Mouse (Mus musculus): ENCODE measurements around the gene Gm20388.
A peak's percentile ranks its signal among the peaks of the same experiment; 100 is the strongest.

The Gm20388 gene

DNA sequence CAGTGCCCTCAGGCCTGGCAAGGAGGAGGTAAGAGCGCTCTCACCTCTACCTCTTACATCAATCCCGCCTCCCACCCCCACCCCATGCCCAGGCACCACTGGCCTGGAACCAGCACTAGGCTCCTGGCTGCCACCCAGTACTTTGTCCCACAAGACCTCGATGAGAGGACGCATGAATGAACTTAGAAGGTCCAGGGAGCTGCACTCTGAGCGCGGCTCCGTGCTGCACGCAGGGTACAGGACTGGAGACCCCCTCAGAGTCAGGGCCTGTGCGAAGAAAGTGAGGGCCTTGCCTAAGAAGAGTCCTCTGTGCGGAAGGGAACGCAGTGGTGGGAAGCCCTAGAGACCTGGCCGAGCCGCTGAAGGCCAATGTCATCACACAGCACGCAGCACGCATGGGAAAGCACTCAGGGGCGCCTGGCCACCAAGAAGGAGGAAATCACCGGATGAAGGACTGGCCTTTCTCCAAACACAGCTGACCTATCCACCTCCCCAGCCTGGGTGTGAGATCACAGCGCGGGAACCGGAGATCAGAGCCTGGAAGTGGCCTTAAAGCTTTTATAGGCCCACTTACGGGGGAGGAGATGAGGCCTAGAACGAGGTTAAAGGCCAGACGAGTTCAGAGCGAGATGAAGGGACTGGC, 2636.3 kb downstream of the Gm20388 start:
- DNase-seq (ENCODE audit: low read depth, low spot score), result no peak

DNA sequence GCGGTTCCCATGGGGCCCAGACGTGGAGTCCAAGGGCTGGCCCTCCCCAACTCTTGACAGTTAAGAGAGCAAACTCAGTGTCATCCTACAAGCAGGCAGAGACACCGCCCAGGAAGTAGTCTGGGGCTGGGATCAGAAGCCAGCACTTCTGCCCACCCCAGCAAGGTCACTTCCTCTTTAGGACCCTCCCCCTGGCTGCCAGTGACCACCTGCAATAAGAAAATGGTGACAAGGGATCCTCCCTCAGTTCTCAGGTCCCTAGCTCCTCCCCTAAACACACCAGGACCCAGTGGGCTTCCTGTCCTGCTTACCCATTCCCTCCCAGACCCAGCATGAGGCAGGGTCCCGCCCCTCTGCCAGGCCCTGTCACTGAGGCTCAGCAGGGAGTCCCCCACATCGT, 2637.2 kb downstream of the Gm20388 start:
- peak; percentile 86 for DNase-seq (ENCODE audit: low read depth, low spot score)

DNA sequence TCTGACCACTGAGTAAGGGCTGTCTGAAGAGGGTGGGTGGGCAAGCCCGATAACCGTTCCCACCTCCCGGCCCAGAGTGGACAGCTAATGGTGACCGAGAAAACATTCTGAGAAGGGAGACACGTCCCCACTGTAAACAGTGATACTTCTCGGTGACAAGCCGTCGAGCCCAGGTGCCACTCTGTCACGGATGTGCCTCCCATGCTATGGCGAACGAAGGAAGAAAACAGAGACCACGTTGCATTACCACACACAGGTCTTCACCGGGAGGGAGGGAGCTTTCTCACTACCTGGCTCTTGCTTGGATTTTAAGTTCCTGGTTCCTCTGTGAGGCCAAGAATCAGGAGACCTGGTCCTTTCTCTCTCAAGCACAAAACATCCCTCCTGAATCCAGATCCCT, 2637.7 kb downstream of the Gm20388 start:
- peak; percentile 45 for DNase-seq (ENCODE audit: low read depth, low spot score)

DNA sequence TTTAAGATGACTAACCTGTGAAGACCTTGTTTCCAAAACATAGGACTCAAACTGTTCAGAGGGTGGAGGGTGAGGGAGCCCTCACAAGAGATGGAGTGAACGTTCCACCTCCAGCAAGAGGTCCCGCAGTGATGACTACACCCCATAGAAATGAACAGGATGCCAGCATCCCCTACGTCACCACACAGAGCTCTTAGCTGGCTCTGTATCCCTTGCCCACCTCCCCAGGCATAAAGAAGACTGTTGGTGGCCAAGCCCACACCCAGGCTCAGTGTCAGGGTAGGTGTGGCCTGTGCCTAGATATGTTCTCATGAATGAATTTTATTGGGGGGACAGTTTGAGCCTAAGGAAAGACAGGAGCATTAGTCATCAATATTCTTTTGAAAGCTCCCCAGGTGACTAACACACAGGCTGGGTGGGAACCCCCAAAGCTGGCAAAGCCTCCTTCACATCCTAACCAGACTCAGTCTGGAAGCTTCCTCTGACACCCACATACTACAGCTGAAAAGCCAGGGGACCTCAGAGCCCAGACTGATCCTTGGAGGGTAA, 2638.3 kb downstream of the Gm20388 start:
- peak; percentile 76 for DNase-seq (ENCODE audit: low read depth, low spot score)

DNA sequence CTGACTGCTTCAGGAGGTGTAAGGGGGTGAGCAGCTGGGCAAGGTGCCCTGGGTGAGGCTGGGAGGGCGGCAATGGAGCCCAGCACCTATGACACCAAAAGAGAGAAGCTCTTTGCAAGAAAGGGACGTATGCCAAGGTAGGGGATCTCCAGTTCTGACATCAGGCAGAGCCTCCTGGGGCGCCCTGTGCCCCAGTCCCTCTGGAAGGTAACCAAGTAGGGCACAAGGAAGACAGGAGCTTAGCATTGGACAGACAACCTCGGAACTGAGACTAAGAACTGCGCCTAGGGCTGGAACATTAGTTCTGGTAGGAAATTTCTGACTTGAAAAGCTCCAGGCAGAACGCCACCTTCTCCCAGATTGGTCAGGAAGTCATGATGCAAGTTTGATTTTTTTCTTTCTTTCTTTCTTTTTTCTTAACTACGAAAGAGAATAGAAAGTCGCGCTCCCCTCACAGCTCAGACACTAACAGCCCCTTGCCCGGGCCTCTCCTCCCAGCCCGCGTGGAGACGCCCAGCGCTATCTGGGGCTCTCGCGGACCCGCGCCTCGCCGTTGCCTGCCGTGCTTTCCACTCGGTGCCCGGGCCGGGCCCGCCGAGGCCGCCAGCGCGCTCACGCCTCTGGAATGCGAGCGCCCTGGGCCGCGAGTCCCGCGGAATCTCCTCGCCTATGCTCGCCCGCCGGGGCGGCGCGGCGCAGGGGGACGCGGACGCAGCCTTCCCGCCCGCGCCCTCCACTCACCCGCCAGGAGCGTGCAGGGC, 2639.8 kb downstream of the Gm20388 start:
- peak; percentile 67 for DNase-seq (ENCODE audit: low read depth, low spot score)

DNA sequence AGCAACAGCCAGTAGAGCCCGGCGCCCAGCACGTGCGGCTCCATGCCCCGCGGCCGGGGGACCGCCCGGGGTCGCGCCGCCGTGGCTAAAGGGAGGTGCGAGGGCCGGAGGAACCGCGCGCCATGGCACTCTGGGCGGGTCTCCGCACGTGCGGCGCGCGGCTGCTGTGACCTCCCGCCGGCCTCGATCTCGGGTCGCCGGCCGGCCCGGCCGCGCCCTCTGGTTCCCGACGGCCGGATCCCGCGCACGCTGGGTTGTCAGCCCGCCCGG, 2640.3 kb downstream of the Gm20388 start:
- DNase-seq (ENCODE audit: low read depth, low spot score), result no peak

DNA sequence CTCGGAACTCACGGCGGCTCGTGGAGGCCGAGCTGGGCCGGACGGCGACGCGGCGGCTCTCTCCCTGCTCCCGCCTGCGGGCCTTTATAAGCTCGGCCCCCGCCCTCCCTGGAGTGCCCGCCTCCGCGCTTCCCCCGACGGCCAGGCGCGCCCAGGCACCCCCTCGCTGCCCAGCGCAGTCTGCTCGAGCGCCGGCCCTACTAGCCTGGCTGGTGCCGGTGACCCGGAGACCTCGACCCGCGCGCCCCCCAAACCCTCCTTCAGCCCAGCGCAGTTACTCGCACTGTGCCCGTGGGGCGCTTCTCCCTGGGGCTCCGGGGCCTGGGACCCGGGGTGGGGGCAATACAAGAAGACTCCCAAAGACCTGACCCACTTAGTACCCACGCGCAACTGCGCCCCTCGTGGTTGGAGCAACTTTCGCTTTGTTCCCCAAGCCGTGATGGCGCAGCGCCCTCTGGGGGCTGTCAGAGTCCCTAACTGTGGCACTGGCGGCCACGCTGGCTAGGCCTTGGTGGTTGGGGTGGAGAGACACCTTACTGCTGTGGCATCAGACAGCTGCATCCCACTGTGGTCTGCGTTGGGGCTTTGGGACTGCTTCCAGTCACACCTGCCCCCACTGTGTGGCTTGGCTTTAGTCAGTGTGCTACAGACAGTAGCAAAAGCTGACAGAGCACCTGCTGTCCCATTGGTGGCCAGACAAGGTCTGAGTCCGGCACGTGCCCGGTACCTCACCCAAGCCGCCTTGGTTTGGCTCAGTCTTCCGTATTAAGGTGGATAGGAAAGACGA, 2640.8 kb downstream of the Gm20388 start, which contains the start of gene Piezo1:
Gene Piezo1 (minus strand): TSS at position 65 of the 787 bp plus-strand sequence.
- DNase-seq (ENCODE audit: low read depth, low spot score), result peak; percentile 93

DNA sequence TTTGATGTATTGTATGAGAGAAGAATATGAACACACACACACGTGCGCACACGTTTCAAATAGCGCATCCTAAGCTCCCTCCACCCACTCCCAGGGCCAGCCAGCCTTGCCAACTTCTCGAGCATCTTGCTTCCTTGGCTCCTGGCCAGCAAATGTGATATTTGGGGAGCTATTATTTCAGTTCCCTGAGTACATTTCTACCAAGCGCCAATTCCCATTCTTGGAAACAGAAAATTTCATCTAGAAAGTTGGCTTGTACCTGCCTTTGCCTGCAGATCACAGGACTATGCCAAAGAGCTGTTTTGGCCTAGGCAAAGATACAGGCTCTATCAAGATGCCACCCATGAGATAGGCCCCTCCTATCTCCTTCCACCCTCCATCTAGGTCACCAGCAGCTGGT, 2644.1 kb downstream of the Gm20388 start:
- DNase-seq (ENCODE audit: low read depth, low spot score), result no peak

DNA sequence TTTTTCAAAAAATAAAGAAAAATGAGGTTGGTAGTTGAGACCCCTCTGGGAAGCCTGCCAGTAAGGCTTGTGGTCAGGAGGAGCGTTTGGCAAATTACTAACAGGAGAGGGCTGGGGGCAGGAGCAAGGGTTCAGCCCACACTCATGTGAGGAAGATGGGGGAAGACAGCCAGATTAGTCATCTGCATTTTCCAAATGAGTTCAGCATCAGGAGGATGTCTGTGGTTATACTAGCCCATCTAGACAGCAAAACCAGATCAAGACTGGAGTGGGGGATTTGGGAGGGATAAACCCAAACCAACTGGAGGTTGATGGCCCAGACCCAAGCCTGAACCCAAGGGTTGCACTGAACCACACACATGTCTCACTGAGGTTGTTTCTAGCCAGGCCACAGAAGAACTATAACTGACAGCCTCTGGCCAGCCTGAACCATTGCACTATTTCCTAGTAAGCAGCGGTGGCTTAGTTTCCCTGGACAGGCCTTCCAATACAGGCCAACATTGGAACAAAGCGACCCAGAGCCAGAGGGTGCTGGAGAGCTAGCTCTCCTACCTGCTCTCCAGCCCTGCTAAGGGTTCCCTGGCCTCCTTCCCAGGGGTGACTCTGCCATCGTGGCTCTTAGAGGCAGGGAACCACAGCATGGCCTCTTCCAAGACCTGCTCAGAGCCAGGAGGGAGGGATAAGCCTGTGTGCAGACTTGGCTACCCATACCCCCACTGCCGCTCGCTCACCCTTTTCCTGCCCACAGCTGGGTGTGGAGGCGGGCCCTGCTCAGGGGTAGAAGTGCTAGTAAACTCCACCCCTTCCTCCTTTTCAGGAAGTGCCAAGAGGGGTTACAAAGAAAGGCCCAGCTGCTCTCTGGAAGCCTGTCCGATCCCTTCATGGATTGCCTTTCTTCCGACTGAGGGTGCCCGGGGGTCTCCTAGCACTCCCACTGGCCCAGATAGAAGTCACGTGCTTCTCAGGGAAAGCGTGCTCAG, 2645.7 kb downstream of the Gm20388 start:
- peak; percentile 87 for DNase-seq (ENCODE audit: low read depth, low spot score)

DNA sequence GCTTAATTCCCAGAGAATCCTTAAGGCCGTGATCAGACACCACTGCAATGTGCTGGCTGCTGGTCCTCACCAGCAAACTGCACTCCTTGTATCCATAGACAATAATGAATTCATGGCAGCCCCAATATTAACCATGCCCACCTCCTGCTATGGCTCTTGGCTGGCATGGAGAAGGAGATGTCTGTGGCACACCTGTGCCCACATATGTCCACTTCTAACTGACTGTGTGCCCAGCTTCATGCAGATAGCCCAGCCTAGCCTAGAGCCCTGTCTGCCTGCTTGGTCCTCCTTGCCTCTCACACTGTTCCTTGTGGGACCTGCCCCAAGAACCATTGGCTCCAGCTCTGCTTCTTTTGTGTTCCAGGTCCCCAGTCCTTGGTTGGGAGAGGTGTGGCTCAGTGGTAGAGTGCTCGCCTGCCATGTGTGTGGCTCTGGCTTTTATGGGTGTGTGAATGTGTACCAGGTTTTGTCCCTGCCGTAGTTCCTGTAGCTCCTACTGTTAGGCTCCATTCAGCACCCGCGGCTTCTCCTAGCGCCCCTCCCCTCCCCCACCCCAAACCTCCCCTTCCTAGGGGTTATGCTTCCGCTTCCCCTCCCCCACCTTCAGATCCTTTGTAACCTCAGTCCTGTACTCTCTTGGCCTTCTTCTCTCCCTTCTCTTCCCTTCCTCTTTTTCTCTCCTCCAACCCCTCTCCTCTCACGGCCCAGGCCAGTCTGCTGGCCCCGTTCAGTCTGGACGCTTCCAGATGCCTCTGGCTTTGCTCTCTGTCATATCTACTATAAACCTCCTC, 2646.8 kb downstream of the Gm20388 start:
- peak; percentile 49 for DNase-seq (ENCODE audit: low read depth, low spot score)

DNA sequence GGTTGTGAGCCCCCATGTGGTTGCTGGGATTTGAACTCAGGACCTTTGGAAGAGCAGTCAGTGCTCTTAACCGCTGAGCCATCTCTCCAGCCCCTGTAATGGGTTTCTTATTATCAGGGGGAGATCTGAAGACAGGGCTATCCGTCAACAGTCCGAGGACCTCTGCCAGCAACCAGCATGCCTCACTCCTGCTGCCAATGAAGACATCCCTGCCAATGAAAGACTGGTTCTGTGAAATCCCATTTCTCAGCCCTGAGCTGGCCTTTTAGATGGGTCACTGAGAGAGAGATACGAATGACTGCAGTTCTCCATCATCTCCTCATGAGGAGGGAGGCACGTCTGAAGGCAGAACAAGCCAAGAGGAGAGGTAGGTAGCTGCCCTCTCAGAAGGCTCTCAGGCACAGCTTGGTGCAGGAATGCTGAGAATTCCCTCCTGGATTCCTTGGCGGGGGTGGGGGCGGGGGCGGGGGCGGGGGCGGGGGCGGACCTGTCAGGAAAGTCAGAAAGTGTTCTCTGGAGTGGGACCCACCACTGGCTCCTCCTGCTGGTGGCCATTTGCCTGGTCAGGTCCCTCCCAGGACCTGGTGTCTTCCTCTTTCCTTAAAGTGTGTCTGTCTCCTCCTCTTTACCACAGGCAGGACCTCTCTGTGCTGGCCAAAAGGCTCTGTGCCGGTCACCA, 2648.2 kb downstream of the Gm20388 start:
- no peak for DNase-seq (ENCODE audit: low read depth, low spot score)

DNA sequence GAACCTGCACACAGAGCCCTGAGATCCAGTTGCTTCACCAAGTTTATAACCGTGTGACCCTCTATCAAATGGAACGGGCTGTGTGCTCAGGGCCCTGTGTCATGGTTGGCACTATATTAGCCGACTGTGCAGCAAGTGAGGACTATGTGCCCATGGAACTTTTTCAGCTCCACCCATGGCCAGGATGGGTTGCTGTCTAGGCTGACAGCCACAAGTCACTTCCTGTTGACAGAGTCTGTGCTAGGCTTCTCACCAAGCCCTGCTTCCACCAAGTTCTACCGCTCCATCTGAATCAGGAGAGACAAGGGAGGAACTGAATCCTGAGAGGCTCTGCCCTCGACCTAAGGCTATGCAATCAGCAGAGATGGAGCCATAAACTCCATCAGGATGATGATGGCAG, 2650.6 kb downstream of the Gm20388 start:
- DNase-seq (ENCODE audit: low read depth, low spot score), result peak; percentile 82

DNA sequence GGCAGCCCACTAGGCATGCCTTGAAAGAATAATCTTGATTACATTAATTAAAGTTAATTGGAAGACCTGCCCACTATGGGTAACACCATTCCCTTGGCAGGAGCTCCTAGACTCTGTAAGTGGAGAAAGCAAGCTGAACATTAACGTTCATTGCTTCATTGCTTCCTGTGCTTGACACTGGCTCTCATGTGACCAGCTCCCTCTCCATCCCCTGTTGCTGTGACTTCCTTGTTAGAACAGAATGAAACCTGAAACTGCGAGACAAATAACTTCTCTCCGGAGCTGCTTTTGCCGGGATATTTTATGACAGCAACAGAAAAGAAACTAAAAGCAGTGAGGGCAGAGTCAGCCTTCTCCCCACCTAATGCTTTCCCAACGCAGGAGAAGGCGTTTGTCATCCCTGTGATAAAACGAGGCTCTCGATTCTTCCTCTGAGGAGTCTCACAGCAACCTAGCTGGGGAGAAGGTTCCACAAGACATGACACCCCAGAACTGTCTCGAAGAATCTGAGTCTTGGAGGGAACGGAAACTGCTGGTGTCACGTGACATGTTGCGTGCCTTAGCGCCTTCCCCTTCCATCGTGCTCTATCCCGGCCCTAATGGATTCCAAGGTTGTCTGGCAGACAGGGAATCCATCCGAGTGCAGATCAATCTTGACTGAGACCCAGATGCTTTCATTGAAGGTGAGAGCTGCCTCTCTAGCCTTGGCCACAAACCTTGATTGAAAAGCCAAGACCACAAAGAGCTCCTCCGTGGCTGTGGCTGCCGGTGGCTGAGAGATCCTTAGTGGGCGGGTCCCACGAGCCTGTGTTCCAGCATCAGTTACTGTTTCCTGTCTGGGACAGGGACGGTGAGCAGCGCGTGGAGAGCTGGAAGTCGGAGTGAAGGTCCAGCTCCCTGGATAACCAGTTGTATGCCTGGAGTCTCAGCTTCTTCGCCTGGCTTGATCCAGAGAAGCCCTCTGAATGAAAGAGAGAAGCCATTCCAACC, 2654.0 kb downstream of the Gm20388 start:
- peak; percentile 48 for DNase-seq (ENCODE audit: low read depth, low spot score)

DNA sequence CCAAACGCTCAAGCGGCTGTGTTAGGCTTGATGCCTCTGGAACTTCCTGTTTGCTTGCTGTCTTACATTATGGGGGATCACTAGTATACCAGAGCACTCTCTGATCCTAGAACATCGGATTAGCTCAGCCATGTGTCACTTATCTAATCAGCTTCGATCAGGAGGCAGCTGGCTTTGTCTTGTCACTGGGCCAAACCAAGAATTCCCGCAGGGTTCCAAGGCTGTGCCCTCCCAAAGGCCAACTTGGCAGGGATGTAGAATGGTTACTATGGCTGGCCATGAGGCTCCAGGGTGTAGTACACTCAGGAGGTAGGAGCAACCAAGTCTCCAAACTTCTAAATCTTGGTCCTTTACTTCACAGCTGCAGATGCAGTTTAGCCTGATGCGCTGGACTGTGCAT, 2656.1 kb downstream of the Gm20388 start:
- DNase-seq (ENCODE audit: low read depth, low spot score), result no peak

DNA sequence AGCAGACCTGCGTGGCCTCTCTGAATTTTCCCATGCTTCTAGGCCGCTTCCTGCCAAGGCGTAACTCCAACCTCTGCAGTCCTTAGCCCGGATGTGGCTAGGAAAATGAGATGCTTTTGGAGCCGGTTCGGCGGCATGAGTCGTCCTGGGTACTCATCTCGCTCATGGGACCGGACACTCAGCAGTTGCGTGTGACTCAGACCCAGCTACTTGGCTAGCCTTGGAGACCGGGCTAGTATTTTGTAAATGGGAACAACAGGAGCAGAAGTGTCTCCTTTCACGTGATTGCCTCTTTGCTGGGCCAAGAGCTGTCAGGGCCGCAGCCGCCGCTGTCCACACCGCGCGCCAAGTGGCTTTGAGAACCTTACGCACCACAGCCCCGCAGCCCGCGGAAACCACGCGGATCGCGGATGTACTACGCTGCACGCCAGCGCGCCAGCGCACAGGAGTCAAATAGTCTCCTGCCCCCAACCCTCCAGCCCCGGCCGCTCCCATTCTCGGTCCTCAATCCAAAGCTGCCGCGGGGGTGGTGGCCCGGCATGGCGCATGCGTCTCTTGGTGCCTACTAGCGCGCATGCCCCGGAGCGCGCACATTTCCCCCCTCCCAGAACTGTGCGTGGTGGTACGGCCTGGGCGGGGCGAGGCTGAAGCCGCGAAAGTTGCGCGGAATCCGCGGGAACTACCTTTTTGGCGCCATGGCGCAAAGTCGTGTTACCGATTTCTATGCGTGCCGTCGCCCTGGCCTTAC, 2656.9 kb downstream of the Gm20388 start, which contains the start of gene Cdt1:
Gene Cdt1 (plus strand): TSS at position 655 of the 748 bp plus-strand sequence.
- DNase-seq (ENCODE audit: low read depth, low spot score), result peak; percentile 97

DNA sequence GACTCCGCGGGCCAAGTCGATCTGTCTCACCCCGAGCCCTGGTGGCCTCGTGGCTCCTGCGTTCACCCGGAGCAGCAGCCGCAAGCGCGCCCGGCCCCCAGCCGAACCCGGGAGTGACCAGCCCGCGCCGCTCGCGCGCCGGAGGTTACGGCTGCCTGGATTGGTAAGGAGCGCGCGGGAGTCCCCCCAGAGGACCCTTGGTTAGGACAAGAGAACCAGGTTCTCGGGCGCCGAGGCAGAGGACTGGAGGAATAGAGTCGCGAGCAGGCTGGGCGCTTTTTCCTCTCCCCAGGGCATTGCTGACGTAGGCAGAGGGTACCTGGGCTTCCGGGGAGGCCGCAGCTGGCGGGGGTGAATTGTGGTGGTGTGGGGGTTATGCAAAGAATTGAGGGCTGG, 2657.5 kb downstream of the Gm20388 start:
- peak; percentile 79 for DNase-seq (ENCODE audit: low read depth, low spot score)

DNA sequence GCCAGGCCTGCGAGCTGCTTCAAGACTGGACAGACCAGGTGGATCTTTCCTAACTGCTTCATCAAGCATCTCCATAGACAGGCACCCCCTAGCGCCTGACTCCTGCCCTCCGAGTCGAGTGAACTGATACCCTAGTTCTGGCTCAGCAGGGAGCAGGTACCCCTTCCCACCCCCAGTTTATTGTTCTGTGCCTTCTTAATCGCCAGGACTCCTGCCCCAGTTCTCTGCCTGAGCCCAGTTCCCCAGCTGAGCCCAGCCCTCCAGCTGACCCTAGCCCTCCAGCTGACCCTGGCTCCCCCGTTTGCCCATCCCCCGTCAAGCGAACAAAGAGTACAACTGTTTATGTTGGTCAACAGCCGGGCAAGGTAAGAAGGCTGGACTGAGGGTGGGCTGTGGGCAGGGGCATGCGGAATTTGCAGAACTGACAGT, 2658.3 kb downstream of the Gm20388 start:
- DNase-seq (ENCODE audit: low read depth, low spot score), result peak; percentile 44

DNA sequence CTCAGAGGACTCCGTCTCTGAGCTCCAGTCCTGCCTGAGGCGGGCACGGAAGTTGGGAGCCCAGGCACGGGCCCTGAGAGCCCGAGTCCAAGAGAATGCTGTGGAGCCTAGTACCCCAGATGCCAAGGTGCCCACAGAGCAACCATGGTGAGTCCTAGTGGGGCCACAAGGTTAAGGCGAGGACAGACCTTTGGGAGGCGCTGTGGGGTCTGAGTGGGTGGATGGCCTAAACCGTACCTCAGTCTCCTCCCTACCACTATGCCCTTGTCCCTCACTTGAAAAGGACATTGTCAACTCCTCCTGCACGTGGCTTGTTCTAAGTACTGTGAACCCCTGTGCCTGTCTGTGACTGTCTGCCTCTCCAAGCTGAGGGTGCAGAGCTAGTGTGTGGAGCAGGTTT, 2658.7 kb downstream of the Gm20388 start:
- no peak for DNase-seq (ENCODE audit: low read depth, low spot score)

Measured in CD4-positive helper T cell, adult 2 months (primary cell).